Mouse (Mus musculus) midbrain, embryonic 12.5 days (tissue): Measurements from ENCODE around the gene Rassf2. TPM values are rescaled to one million over a fixed set of nuclear protein-coding genes. Genes with fewer than 3 reads are reported as not detected.

Source experiments
- ATAC-seq: fragments of 200-750 bp; cut with Nextera tagmentation; 2 replicates; pipeline ENCODE4 v1.8.0; 2017; ENCODE audit warnings: low read depth, moderate TSS enrichment, moderate library complexity; ENCODE audit not compliant: low FRiP score
- H3K27ac ChIP-seq: fragments of 300-500 bp; sonication (generic); replicated peaks from 2 replicates; pipeline ENCODE4 v1.5.1; 2016; ENCODE audit warnings: mild to moderate bottlenecking
- H3K27me3 ChIP-seq: fragments of 300-500 bp; sonication (generic); 2 replicates; pipeline ENCODE4 v1.6.1; 2016; ENCODE audit warnings: mild to moderate bottlenecking
- H3K36me3 ChIP-seq: fragments of 300-500 bp; sonication (generic); 2 replicates; pipeline ENCODE4 v1.6.1; 2016
- H3K4me1 ChIP-seq: fragments of 300-500 bp; sonication (generic); 2 replicates; pipeline ENCODE4 v1.6.1; 2016
- H3K4me2 ChIP-seq: fragments of 300-500 bp; sonication (generic); replicated peaks from 2 replicates; pipeline ENCODE4 v1.6.1; 2016; ENCODE audit warnings: mild to moderate bottlenecking, moderate library complexity
- H3K4me3 ChIP-seq: fragments of 300-500 bp; sonication (generic); 2 replicates; pipeline ENCODE4 v1.5.1; 2016; ENCODE audit warnings: mild to moderate bottlenecking
- H3K9ac ChIP-seq: fragments of 300-500 bp; sonication (generic); replicated peaks from 2 replicates; pipeline ENCODE4 v1.6.1; 2016; ENCODE audit warnings: mild to moderate bottlenecking, moderate library complexity
- H3K9me3 ChIP-seq: fragments of 300-500 bp; sonication (generic); 2 replicates; pipeline ENCODE4 v1.6.1; 2016; ENCODE audit warnings: mild to moderate bottlenecking
- WGBS: fragments of 180-500 bp; shearing (Covaris S2); methylation state at CpG from one replicate; pipeline ENCODE4 v1.1.7; 2016; 5-methylcytosine and 5-hydroxymethylcytosine counted together
- polyA plus RNA-seq: library from polyadenylated mRNA; unstranded; fragments of >200 nt; fragmentation: Nextera tagmentation; extraction: Ambion mirVana; gene quantifications from 2 replicates; pipeline ENCODE4 v1.2.1, GENCODE M21; 2016

Rassf2 gene
- 35.2 and 36.6 TPM in 2 replicates for polyA plus RNA-seq

- H3K27me3 ChIP-seq: peaks cover 4% of the 10 kb centered on the region; the same call in 1 of the 2 replicates
- H3K4me1 ChIP-seq: peaks cover 32% of the 10 kb centered on the region
- WGBS: 1% methylated on average over 38 of the region's 48 CpGs
- H3K4me2 ChIP-seq: peak within 1 kb of the TSS; percentile 94
- H3K4me3 ChIP-seq: peak within 1 kb of the TSS; percentile 70
- peak within 1 kb of the TSS; percentile 75 for H3K9ac ChIP-seq
- no peaks in the 10 kb centered on the region for H3K36me3 ChIP-seq
- H3K27ac ChIP-seq: peak within 1 kb of the TSS; percentile 92
- ATAC-seq: peak; percentile 95
- H3K9me3 ChIP-seq: no peaks in the 10 kb centered on the region
Measured at GRCm38 (mm10) chr2:132029646-132030417, at the start of gene Rassf2. Rassf2 (minus strand) TSS chr2:132030258.

- H3K4me2 ChIP-seq: no peak overlapping the region
- H3K4me1 ChIP-seq: no peaks in the 10 kb centered on the region
- no peaks in the 10 kb centered on the region for H3K27me3 ChIP-seq
- no peaks in the 10 kb centered on the region; the same call in 1 of the 2 replicates for H3K36me3 ChIP-seq
- H3K9ac ChIP-seq: no peak overlapping the region
- ATAC-seq: no peak
- H3K27ac ChIP-seq: no peak overlapping the region
- H3K9me3 ChIP-seq: no peaks in the 10 kb centered on the region
- 89% methylated on average over 5 of the region's 5 CpGs for WGBS
- H3K4me3 ChIP-seq: no peak overlapping the region
Measured at GRCm38 (mm10) chr2:132079139-132079538, 49.1 kb upstream of the Rassf2 start.

GRCm38 (mm10) chr2:132073052-132073451 is 43.0 kb upstream of the Rassf2 start:
- no peaks in the 10 kb centered on the region for H3K9me3 ChIP-seq
- H3K4me2 ChIP-seq: no peak overlapping the region
- no peak overlapping the region for H3K9ac ChIP-seq
- WGBS: 78% methylated on average over 3 of the region's 3 CpGs
- peaks cover 8% of the 10 kb centered on the region for H3K36me3 ChIP-seq
- H3K27me3 ChIP-seq: no peaks in the 10 kb centered on the region
- H3K4me1 ChIP-seq: no peaks in the 10 kb centered on the region
- no peak overlapping the region for H3K4me3 ChIP-seq
- H3K27ac ChIP-seq: no peak overlapping the region
- ATAC-seq: no peak

- WGBS: 87% methylated on average over 10 of the region's 10 CpGs
- Histone ChIP-seq H3K27ac (no peak overlapping the region), H3K4me3 (no peak overlapping the region), H3K36me3 (peaks cover 22% of the 10 kb centered on the region), H3K9ac (no peak overlapping the region), H3K4me1 (no peaks in the 10 kb centered on the region), H3K9me3 (no peaks in the 10 kb centered on the region), H3K4me2 (no peak overlapping the region), H3K27me3 (no peaks in the 10 kb centered on the region)
- no peak for ATAC-seq
Measured at GRCm38 (mm10) chr2:132069985-132070735, 40.1 kb upstream of the Rassf2 start.

GRCm38 (mm10) chr2:132064185-132064831 is 34.2 kb upstream of the Rassf2 start:
- Histone ChIP-seq H3K4me2 (no peak overlapping the region), H3K27me3 (no peaks in the 10 kb centered on the region), H3K9me3 (no peaks in the 10 kb centered on the region), H3K9ac (no peak overlapping the region), H3K4me1 (no peaks in the 10 kb centered on the region), H3K36me3 (peaks cover 19% of the 10 kb centered on the region), H3K27ac (no peak overlapping the region), H3K4me3 (no peak overlapping the region)
- ATAC-seq: no peak
- 88% methylated on average over 11 of the region's 11 CpGs for WGBS

GRCm38 (mm10) chr2:132063776-132064175 is 33.7 kb upstream of the Rassf2 start:
- Histone ChIP-seq H3K9me3 (no peaks in the 10 kb centered on the region), H3K4me3 (no peak overlapping the region), H3K4me1 (no peaks in the 10 kb centered on the region), H3K27me3 (no peaks in the 10 kb centered on the region), H3K9ac (no peak overlapping the region), H3K4me2 (no peak overlapping the region), H3K27ac (no peak overlapping the region), H3K36me3 (peaks cover 19% of the 10 kb centered on the region)
- 83% methylated on average over 3 of the region's 3 CpGs for WGBS
- ATAC-seq: no peak

- Histone ChIP-seq H3K4me1 (no peaks in the 10 kb centered on the region), H3K27me3 (no peaks in the 10 kb centered on the region), H3K4me3 (no peak overlapping the region), H3K4me2 (no peak overlapping the region), H3K36me3 (peaks cover 28% of the 10 kb centered on the region), H3K9ac (no peak overlapping the region), H3K27ac (no peak overlapping the region), H3K9me3 (no peaks in the 10 kb centered on the region)
- no peak for ATAC-seq
- 91% methylated on average over 11 of the region's 11 CpGs for WGBS
Measured at GRCm38 (mm10) chr2:132061884-132062283, 31.8 kb upstream of the Rassf2 start.

GRCm38 (mm10) chr2:132059919-132060318 is 29.9 kb upstream of the Rassf2 start:
- H3K27me3 ChIP-seq: no peaks in the 10 kb centered on the region
- no peak overlapping the region for H3K4me2 ChIP-seq
- 88% methylated on average over 8 of the region's 8 CpGs for WGBS
- no peak for ATAC-seq
- no peaks in the 10 kb centered on the region for H3K9me3 ChIP-seq
- H3K4me1 ChIP-seq: no peaks in the 10 kb centered on the region
- no peak overlapping the region for H3K9ac ChIP-seq
- H3K27ac ChIP-seq: no peak overlapping the region
- no peak overlapping the region for H3K4me3 ChIP-seq
- H3K36me3 ChIP-seq: peaks cover 35% of the 10 kb centered on the region

- Histone ChIP-seq H3K36me3 (peaks cover 34% of the 10 kb centered on the region), H3K9ac (no peak overlapping the region), H3K9me3 (no peaks in the 10 kb centered on the region), H3K4me1 (no peaks in the 10 kb centered on the region), H3K27ac (no peak overlapping the region), H3K27me3 (no peaks in the 10 kb centered on the region), H3K4me3 (no peak overlapping the region), H3K4me2 (no peak overlapping the region)
- 95% methylated on average over 8 of the region's 8 CpGs for WGBS
- ATAC-seq: no peak
Measured at GRCm38 (mm10) chr2:132055349-132055753, 25.3 kb upstream of the Rassf2 start.

- ATAC-seq: no peak
- no peak overlapping the region for H3K4me3 ChIP-seq
- H3K4me1 ChIP-seq: no peaks in the 10 kb centered on the region
- no peak overlapping the region for H3K4me2 ChIP-seq
- H3K9me3 ChIP-seq: no peaks in the 10 kb centered on the region
- H3K27me3 ChIP-seq: no peaks in the 10 kb centered on the region
- H3K9ac ChIP-seq: no peak overlapping the region
- H3K27ac ChIP-seq: no peak overlapping the region
- WGBS: 89% methylated on average over 4 of the region's 4 CpGs
- H3K36me3 ChIP-seq: peaks cover 34% of the 10 kb centered on the region
Measured at GRCm38 (mm10) chr2:132053824-132054223, 23.8 kb upstream of the Rassf2 start.

- 85% methylated on average over 5 of the region's 5 CpGs for WGBS
- H3K36me3 ChIP-seq: peaks cover 22% of the 10 kb centered on the region
- no peak for ATAC-seq
Measured at GRCm38 (mm10) chr2:132051798-132052197, 21.7 kb upstream of the Rassf2 start.

GRCm38 (mm10) chr2:132049921-132050320 is 19.9 kb upstream of the Rassf2 start:
- H3K27me3 ChIP-seq: no peaks in the 10 kb centered on the region
- 41% methylated on average over 3 of the region's 3 CpGs for WGBS
- H3K36me3 ChIP-seq: 0 out of 2 replicates have a peak, but pooled peaks cover 5% of the 10 kb centered on the region
- H3K4me2 ChIP-seq: no peak overlapping the region
- H3K9me3 ChIP-seq: no peaks in the 10 kb centered on the region
- no peak overlapping the region for H3K9ac ChIP-seq
- no peak overlapping the region for H3K4me3 ChIP-seq
- no peak overlapping the region for H3K27ac ChIP-seq
- 0 out of 2 replicates have a peak, but pooled peaks cover 2% of the 10 kb centered on the region for H3K4me1 ChIP-seq
- ATAC-seq: no peak

More at GRCm38 (mm10) chr2:132051798-132052197, 21.7 kb upstream of the Rassf2 start:
- Histone ChIP-seq H3K4me1 (no peaks in the 10 kb centered on the region), H3K4me3 (no peak overlapping the region), H3K4me2 (no peak overlapping the region), H3K9ac (no peak overlapping the region), H3K27me3 (no peaks in the 10 kb centered on the region), H3K27ac (no peak overlapping the region), H3K9me3 (no peaks in the 10 kb centered on the region)
